Mouse (Mus musculus) G1E (cell line): ENCODE measurements around the gene Pafah1b1.

Experiments used
- CTCF ChIP-seq: IDR thresholded peaks from 2 replicates; pipeline ENCODE4 v1.5.1; 2012; ENCODE audit warnings: low read depth, low read length, inconsistent platforms, mixed read lengths
- GATA1 ChIP-seq: IDR thresholded peaks from 2 replicates; pipeline ENCODE4 v1.6.1; 2012; ENCODE audit warnings: borderline replicate concordance, low read length, inconsistent platforms, mixed read lengths
- POLR2AphosphoS5 ChIP-seq: IDR thresholded peaks from 2 replicates; pipeline ENCODE4 v1.6.1; 2012; ENCODE audit warnings: low read depth, low read length, inconsistent platforms; ENCODE audit not compliant: insufficient replicate concordance
- TAL1 ChIP-seq: conservative IDR thresholded peaks from 2 replicates; pipeline ENCODE4 v1.6.1; 2012; ENCODE audit warnings: low read depth, low read length, inconsistent platforms, mixed read lengths

DNA sequence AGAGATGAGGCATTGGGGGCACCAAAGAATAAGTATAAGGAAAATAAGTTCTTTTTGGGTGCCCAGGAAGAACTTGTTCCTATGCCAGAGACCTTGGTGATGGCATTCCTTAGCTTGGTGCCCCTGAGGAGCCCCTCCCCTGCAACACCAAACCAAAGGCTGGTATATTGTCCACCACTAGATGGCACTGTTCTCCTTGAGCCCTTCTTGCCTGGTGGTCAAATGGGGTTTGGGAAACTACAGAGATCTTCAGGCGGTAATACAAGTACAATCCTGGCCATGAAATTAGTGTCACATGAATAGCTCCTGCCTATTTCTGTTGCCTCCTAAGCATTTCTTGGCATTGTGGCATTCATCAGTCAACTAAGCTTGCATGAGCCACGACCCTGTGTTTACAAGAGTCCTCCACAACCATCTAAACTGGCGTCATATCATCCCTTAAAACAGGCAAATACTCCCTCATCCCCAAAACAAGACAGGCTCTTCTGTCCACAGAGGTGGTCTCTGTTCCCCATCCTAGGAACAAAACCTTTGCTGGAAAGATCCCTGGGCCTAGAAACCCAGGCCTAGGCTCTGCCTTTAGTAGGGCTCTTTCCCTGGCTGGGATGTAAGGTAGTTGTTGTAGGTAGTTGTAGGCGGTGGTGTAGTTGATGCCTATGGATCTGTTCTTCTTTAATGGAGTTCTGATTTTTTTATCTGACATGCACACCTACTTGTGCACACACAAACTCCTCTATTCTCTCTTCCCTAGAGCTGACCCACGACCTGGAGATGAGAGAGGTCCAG is 89.8 kb downstream of the Pafah1b1 start:
- TF ChIP-seq CTCF (peak; percentile 78), GATA1 (no peak), POLR2AphosphoS5 (no peak), TAL1 (no peak)
